Mouse (Mus musculus) liver, postnatal 0 days (tissue): ENCODE measurements around the gene Zfp663. TPM values are rescaled to one million over a fixed set of nuclear protein-coding genes. Genes with fewer than 3 reads are reported as not detected.
A peak's percentile ranks its signal among the peaks of the same experiment; 100 is the strongest.

Experiments
- ATAC-seq: fragments of 200-750 bp; cut with Nextera tagmentation; 2 replicates; pipeline ENCODE4 v1.8.0; 2017; ENCODE audit warnings: mild to moderate bottlenecking, moderate library complexity
- DNase-seq: peaks from one replicate; pipeline ENCODE4 v3.0.0-alpha.2; 2016
- H3K27ac ChIP-seq: fragments of 300-500 bp; sonication (generic); 2 replicates; pipeline ENCODE4 v1.5.1; 2014; ENCODE audit warnings: antibody characterized with exemption, moderate library complexity, mild to moderate bottlenecking, low read depth
- H3K27me3 ChIP-seq: fragments of 300-500 bp; sonication (generic); 2 replicates; pipeline ENCODE4 v1.6.1; 2014; ENCODE audit warnings: low read length, control low read depth, mixed read lengths; ENCODE audit not compliant: insufficient read depth
- H3K36me3 ChIP-seq: fragments of 300-500 bp; sonication (generic); replicated peaks from 2 replicates; pipeline ENCODE4 v1.6.1; 2014; ENCODE audit warnings: mild to moderate bottlenecking, control low read depth, low read length, moderate library complexity, mixed read lengths; ENCODE audit not compliant: insufficient read depth
- H3K4me1 ChIP-seq: fragments of 300-500 bp; sonication (generic); 2 replicates; pipeline ENCODE4 v1.6.1; 2014; ENCODE audit warnings: antibody characterized with exemption, mild to moderate bottlenecking, control low read depth; ENCODE audit not compliant: insufficient read depth
- H3K4me2 ChIP-seq: fragments of 300-500 bp; sonication (generic); 2 replicates; pipeline ENCODE4 v1.6.1; 2014; ENCODE audit warnings: low read depth, mild to moderate bottlenecking, low read length, moderate library complexity, mixed read lengths
- H3K4me3 ChIP-seq: fragments of 300-500 bp; sonication (generic); 2 replicates; pipeline ENCODE4 v1.5.1; 2014; ENCODE audit warnings: low read depth, low read length
- H3K9ac ChIP-seq: fragments of 300-500 bp; sonication (generic); replicated peaks from 2 replicates; pipeline ENCODE4 v1.6.1; 2014; ENCODE audit warnings: mild to moderate bottlenecking, moderate library complexity
- H3K9me3 ChIP-seq: fragments of 300-500 bp; sonication (generic); 2 replicates; pipeline ENCODE4 v1.6.1; 2016; ENCODE audit warnings: mild to moderate bottlenecking, control low read depth, low read length, mixed read lengths
- CTCF ChIP-seq: sonication (generic); IDR thresholded peaks from 2 replicates; pipeline ENCODE4 v1.5.1; 2016; ENCODE audit warnings: antibody characterized with exemption, low read depth
- EP300 ChIP-seq: IDR thresholded peaks from 2 replicates; pipeline ENCODE4 v1.6.1; 2016; ENCODE audit warnings: antibody characterized with exemption, low read depth, mild to moderate bottlenecking
- WGBS: fragments of 180-500 bp; shearing (Covaris S2); extraction: QIAGEN DNeasy Blood & Tissue Kit; methylation state at CpG from one replicate; pipeline ENCODE4 v1.1.7; 2014; ENCODE audit not compliant: insufficient replicate concordance; 5-methylcytosine and 5-hydroxymethylcytosine counted together
- polyA plus RNA-seq: library from polyadenylated mRNA; unstranded; fragments of >200 nt; fragmentation: Nextera tagmentation; extraction: Ambion mirVana; gene quantifications from 2 replicates; pipeline ENCODE4 v1.2.1, GENCODE M21; 2015

Gene Zfp663
- polyA plus RNA-seq, 1 experiment from 2014 or later: not detected

DNA sequence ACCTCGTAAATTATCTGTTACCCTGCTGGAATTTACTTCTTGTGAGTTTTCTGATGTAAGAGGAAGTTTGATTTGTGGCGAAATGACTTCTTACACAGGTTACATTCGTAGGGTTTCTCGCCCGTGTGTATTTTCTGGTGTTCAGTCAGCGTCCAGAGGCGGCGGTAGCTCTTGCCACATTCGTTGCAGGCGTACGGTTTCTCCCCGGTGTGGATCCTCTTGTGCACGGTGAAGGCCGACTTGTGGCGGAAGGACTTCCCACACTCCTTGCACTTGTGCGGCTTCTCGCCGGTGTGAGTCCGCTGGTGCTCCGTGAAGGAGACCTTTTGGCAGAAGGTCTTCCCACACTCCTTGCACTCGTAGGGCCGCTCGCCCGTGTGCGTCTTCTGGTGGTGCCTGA is 11.5 kb upstream of the Zfp663 start:
- WGBS: 93% methylated on average over 25 of the region's 25 CpGs
- H3K36me3 ChIP-seq: peaks cover 41% of the 10 kb centered on the region

GRCm38 (mm10) chr2:165376001-165376400 is 7.5 kb upstream of the Zfp663 start:
- no peak overlapping the region for H3K4me3 ChIP-seq
- H3K4me2 ChIP-seq: no peak overlapping the region
- no peak for DNase-seq
- no peak for TF ChIP-seq CTCF
- TF ChIP-seq EP300: no peak
- ATAC-seq: no peak
- H3K27me3 ChIP-seq: no peaks in the 10 kb centered on the region
- H3K9ac ChIP-seq: no peak overlapping the region
- no peaks in the 10 kb centered on the region for H3K4me1 ChIP-seq
- H3K9me3 ChIP-seq: peaks cover 9% of the 10 kb centered on the region; the same call in 1 of the 2 replicates
- WGBS: 54% methylated on average over 4 of the region's 4 CpGs
- H3K27ac ChIP-seq: no peak overlapping the region
- H3K36me3 ChIP-seq: peaks cover 15% of the 10 kb centered on the region

More for the DNA sequence above, 11.5 kb upstream of the Zfp663 start:
- TF ChIP-seq EP300: no peak
- no peak for TF ChIP-seq CTCF
- ATAC-seq: no peak
- Histone ChIP-seq H3K9me3 (peaks cover 9% of the 10 kb centered on the region; the same call in 1 of the 2 replicates), H3K4me1 (no peaks in the 10 kb centered on the region), H3K27ac (no peak overlapping the region), H3K27me3 (no peaks in the 10 kb centered on the region), H3K9ac (no peak overlapping the region), H3K4me3 (no peak overlapping the region), H3K4me2 (no peak overlapping the region)
- no peak for DNase-seq

- H3K27ac ChIP-seq: no peak overlapping the region
- H3K4me3 ChIP-seq: no peak overlapping the region
- H3K4me1 ChIP-seq: no peaks in the 10 kb centered on the region
- WGBS: 64% methylated on average over 5 of the region's 5 CpGs
- H3K4me2 ChIP-seq: no peak overlapping the region
- no peaks in the 10 kb centered on the region for H3K27me3 ChIP-seq
- peaks cover 4% of the 10 kb centered on the region; the same call in 1 of the 2 replicates for H3K9me3 ChIP-seq
- no peak overlapping the region for H3K9ac ChIP-seq
- TF ChIP-seq EP300 (no peak), CTCF (no peak)
- ATAC-seq (no peak), DNase-seq (no peak)
- peaks cover 10% of the 10 kb centered on the region for H3K36me3 ChIP-seq
Observed at GRCm38 (mm10) chr2:165375478-165375877, 6.9 kb upstream of the Zfp663 start.

DNA sequence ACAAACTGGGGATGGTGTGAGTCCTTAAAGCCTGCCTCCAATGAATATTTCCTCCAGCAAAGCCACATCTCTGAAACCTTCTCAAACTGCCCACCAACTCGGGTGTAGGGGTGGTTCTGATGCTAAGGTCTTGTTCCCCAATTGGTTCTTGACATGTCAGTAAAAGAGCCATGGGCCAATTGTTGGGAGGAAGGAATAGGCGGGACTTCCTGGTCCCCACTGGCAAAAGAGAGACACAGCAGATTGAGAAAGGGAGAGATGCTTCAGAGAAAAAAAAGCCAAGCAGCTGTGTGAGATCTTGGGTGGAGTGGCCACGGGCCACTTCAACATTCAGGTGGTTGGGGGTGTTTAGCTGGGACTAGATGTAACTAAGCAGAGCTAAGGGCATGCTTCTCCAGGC is 2.5 kb upstream of the Zfp663 start:
- Histone ChIP-seq H3K9ac (no peak overlapping the region), H3K9me3 (no peaks in the 10 kb centered on the region), H3K4me3 (no peak overlapping the region), H3K36me3 (no peaks in the 10 kb centered on the region), H3K4me2 (no peak overlapping the region), H3K4me1 (peaks cover 8% of the 10 kb centered on the region), H3K27me3 (peaks cover 10% of the 10 kb centered on the region; the same call in 1 of the 2 replicates), H3K27ac (no peak overlapping the region)
- no peak for TF ChIP-seq CTCF
- no peak for TF ChIP-seq EP300
- DNase-seq (no peak), ATAC-seq (no peak)
- 25% methylated on average over 3 of the region's 3 CpGs for WGBS

DNA sequence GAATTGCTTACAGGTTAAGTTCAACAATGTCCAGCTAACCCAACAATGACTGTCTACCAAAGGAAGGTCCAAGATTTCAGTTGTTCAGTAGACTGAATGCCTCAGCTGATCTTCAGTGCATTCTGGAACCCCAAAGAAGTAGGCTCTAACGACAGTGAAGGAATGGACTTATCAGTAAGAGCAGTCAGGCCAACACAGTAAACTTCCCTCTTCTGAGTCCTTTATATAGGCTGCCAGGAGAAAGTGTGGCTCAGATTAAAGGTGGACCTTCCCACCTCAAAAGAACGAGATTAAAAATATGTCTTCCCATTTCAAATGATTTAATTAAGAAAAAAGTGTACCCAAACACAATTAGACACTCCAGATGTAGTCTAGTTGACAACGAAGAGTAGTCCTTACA is 1.8 kb upstream of the Zfp663 start:
- H3K4me1 ChIP-seq: peaks cover 8% of the 10 kb centered on the region
- no peak overlapping the region for H3K9ac ChIP-seq
- no peaks in the 10 kb centered on the region for H3K9me3 ChIP-seq
- peaks cover 10% of the 10 kb centered on the region; the same call in 1 of the 2 replicates for H3K27me3 ChIP-seq
- no peak for ATAC-seq
- H3K4me3 ChIP-seq: no peak overlapping the region
- WGBS: 50% methylated on average over 3 of the region's 3 CpGs
- no peak overlapping the region for H3K4me2 ChIP-seq
- no peak overlapping the region for H3K27ac ChIP-seq
- TF ChIP-seq EP300: no peak
- no peak for TF ChIP-seq CTCF
- H3K36me3 ChIP-seq: no peaks in the 10 kb centered on the region
- DNase-seq: no peak

DNA sequence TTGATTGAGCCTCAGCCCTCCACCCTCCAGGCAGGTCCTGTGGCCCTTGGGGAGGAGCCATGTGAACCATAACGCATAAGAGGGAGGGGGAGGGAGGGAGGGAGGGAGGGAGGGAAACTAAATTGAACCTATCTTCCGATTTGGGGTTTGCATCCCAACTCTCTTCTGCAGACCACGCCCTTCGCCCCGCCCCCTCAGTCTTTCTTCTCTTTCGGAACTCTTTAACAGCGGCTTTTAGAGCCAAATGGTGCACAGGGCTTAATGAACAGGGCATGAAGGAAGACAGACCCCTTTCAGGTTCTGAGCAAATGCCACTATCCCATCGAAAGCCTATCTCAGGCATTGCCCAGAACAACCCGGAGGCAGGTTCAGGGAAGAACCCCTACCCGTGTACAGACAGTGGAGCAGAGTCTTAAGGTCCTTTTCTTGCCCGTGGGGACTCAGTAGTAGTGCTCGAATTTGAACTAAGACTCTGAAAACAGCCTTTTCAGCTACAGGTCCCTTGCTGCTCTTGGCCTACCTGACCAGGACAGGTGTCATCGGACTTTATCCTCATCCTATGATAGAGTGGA is 575 bp downstream of the Zfp663 start:
- peak overlapping the region; percentile 57 for H3K4me2 ChIP-seq
- peaks cover 10% of the 10 kb centered on the region; the same call in 1 of the 2 replicates for H3K27me3 ChIP-seq
- H3K9me3 ChIP-seq: no peaks in the 10 kb centered on the region
- TF ChIP-seq CTCF: no peak
- TF ChIP-seq EP300: no peak
- H3K9ac ChIP-seq: no peak overlapping the region
- ATAC-seq: no peak
- H3K4me1 ChIP-seq: peaks cover 8% of the 10 kb centered on the region
- no peaks in the 10 kb centered on the region for H3K36me3 ChIP-seq
- WGBS: 1% methylated on average over 13 of the region's 13 CpGs
- peak; percentile 45 for DNase-seq
- H3K27ac ChIP-seq: no peak overlapping the region
- peak overlapping the region; percentile 14; the same call in 1 of the 2 replicates for H3K4me3 ChIP-seq
